Mouse (Mus musculus): ENCODE measurements around the gene Msh4. TPM values are rescaled to one million over a fixed set of nuclear protein-coding genes. Genes with fewer than 3 reads are reported as not detected.

Gene Msh4
- total and polyA plus RNA-seq, 3 experiments, result 0.14 to 0.42 (median 0.16) TPM

GRCm38 (mm10) chr3:153905251-153906135 lies 445 bp downstream of the Msh4 start:
- no peaks in the 10 kb centered on the region for H3K9me3 ChIP-seq (replicated peaks; ENCODE audit: low read length)
- H3K79me2 ChIP-seq (replicated peaks; ENCODE audit: control insufficient read depth, extremely low read depth, insufficient read depth, poor library complexity, severe bottlenecking), result peaks cover 32% of the 10 kb centered on the region
- DNase-seq (ENCODE audit: extremely low read depth), result peak; percentile 55
- no peaks in the 10 kb centered on the region for H3K27me3 ChIP-seq (replicated peaks)
- dilution Hi-C loops (cut with MboI; ENCODE audit: extremely low pct_ligation_motif_present, extremely low pct_unique_long_range_greater_than_20kb, low sequenced_read_pairs) (no loop called here), in situ Hi-C loops (cut with MboI; ENCODE audit: low pct_ligation_motif_present, low pct_unique_long_range_greater_than_20kb, low sequenced_read_pairs) (no loop called here)
- H3K4me2 ChIP-seq (ENCODE audit: insufficient read depth, low read depth, poor library complexity, severe bottlenecking), result no peak overlapping the region
- no peak overlapping the region for H3K27ac ChIP-seq (ENCODE audit: insufficient read depth, low read depth)
- H3K4me3 ChIP-seq (replicated peaks in 1 of 3; ENCODE audit: low read depth in 2 of 3, low read length in 2 of 3, poor library complexity in 1 of 3), result no peak overlapping the region
- peaks cover 4 to 41% of the 10 kb centered on the region in 2 experiments for H3K4me1 ChIP-seq (ENCODE audit: control insufficient read depth in 1 of 2, insufficient read depth in 2 of 2)
- peaks cover 58 to 77% of the 10 kb centered on the region in 2 experiments for H3K36me3 ChIP-seq (replicated peaks in 1 of 2; ENCODE audit: control insufficient read depth in 1 of 2, insufficient read depth in 1 of 2, low read length in 1 of 2)
- H3K9ac ChIP-seq (ENCODE audit: insufficient read depth, low read depth), result no peak overlapping the region
- TF ChIP-seq TCF12 (IDR thresholded peaks at IDR 0.05; ENCODE audit: low read depth, low read length), result no peak
- peak; percentile 68 for TF ChIP-seq ZMIZ1 (IDR thresholded peaks at IDR 0.05; ENCODE audit: low read depth, low read length)
- TF ChIP-seq JUND (conservative IDR thresholded peaks at IDR 0.05; ENCODE audit: low read depth, low read length), result no peak
- TF ChIP-seq IRF4 (IDR thresholded peaks at IDR 0.05; ENCODE audit: low read depth, low read length), result 0 out of 2 replicates have a peak, but pooled peaks have one; percentile 16
- peak; percentile 44; the same call in 1 of the 2 replicates for TF ChIP-seq BHLHE40 (IDR thresholded peaks at IDR 0.05; ENCODE audit: low read depth, low read length)
- TF ChIP-seq RCOR1 (conservative IDR thresholded peaks at IDR 0.05; ENCODE audit: low read depth, low read length), result no peak
- 0 out of 2 replicates have a peak, but pooled peaks have one; percentile 29 for TF ChIP-seq SIN3A (IDR thresholded peaks at IDR 0.05; ENCODE audit: low read length)
- TF ChIP-seq MAX (IDR thresholded peaks at IDR 0.05; ENCODE audit: low read length), result 0 out of 2 replicates have a peak, but pooled peaks have one; percentile 17
- TF ChIP-seq CHD1 (IDR thresholded peaks at IDR 0.05; ENCODE audit: low read depth, low read length), result peak; percentile 50; the same call in 1 of the 2 replicates
- TF ChIP-seq NELFE (IDR thresholded peaks at IDR 0.05; ENCODE audit: low read depth, low read length), result peak; percentile 49; the same call in 1 of the 2 replicates

- Histone ChIP-seq H3K4me1 (ENCODE audit: control insufficient read depth in 1 of 2, insufficient read depth in 2 of 2) (peaks cover 3 to 41% of the 10 kb centered on the region in 2 experiments), H3K9me3 (replicated peaks; ENCODE audit: low read length) (no peaks in the 10 kb centered on the region), H3K4me2 (ENCODE audit: insufficient read depth, low read depth, poor library complexity, severe bottlenecking) (no peak overlapping the region), H3K9ac (ENCODE audit: insufficient read depth, low read depth) (no peak overlapping the region), H3K36me3 (replicated peaks in 1 of 2; ENCODE audit: control insufficient read depth in 1 of 2, insufficient read depth in 1 of 2, low read length in 1 of 2) (peaks cover 52 to 71% of the 10 kb centered on the region in 2 experiments), H3K79me2 (replicated peaks; ENCODE audit: control insufficient read depth, extremely low read depth, insufficient read depth, poor library complexity, severe bottlenecking) (peaks cover 23% of the 10 kb centered on the region), H3K4me3 (replicated peaks in 1 of 3; ENCODE audit: low read depth in 2 of 3, low read length in 2 of 3, poor library complexity in 1 of 3) (no peak overlapping the region), H3K27ac (ENCODE audit: insufficient read depth, low read depth) (no peak overlapping the region), H3K27me3 (replicated peaks) (no peaks in the 10 kb centered on the region)
- in situ Hi-C loops (cut with MboI; ENCODE audit: low pct_ligation_motif_present, low pct_unique_long_range_greater_than_20kb, low sequenced_read_pairs) (no loop called here), dilution Hi-C loops (cut with MboI; ENCODE audit: extremely low pct_ligation_motif_present, extremely low pct_unique_long_range_greater_than_20kb, low sequenced_read_pairs) (no loop called here)
- peak; percentile 89 for DNase-seq (ENCODE audit: extremely low read depth)
- peak; percentile 42 for TF ChIP-seq SMC3 (IDR thresholded peaks at IDR 0.05; ENCODE audit: low read depth, low read length)
- TF ChIP-seq MXI1 (IDR thresholded peaks at IDR 0.05; ENCODE audit: low read depth, low read length), result 0 out of 2 replicates have a peak, but pooled peaks have one; percentile 39
- peak; percentile 39; the same call in 1 of the 2 replicates for TF ChIP-seq TCF12 (IDR thresholded peaks at IDR 0.05; ENCODE audit: low read depth, low read length)
- TF ChIP-seq MYC (IDR thresholded peaks at IDR 0.05; ENCODE audit: low read depth, low read length), result peak; percentile 68; the same call in 1 of the 2 replicates
- no peak for TF ChIP-seq SIN3A (IDR thresholded peaks at IDR 0.05; ENCODE audit: low read length)
- TF ChIP-seq USF1 (IDR thresholded peaks at IDR 0.05; ENCODE audit: low read depth, low read length), result no peak
- TF ChIP-seq JUN (IDR thresholded peaks at IDR 0.05; ENCODE audit: insufficient read depth, low read depth, low read length), result no peak
- TF ChIP-seq USF2 (conservative IDR thresholded peaks at IDR 0.05; ENCODE audit: low read depth, low read length), result no peak; the same call in 1 of the 2 replicates
- TF ChIP-seq ZMIZ1 (IDR thresholded peaks at IDR 0.05; ENCODE audit: low read depth, low read length), result 0 out of 2 replicates have a peak, but pooled peaks have one; percentile 25
- no peak for TF ChIP-seq ZKSCAN1 (IDR thresholded peaks at IDR 0.05; ENCODE audit: borderline replicate concordance, low read depth, low read length)
- TF ChIP-seq E2F4 (IDR thresholded peaks at IDR 0.05; ENCODE audit: insufficient replicate concordance, low read depth, low read length), result no peak
- TF ChIP-seq MAX (IDR thresholded peaks at IDR 0.05; ENCODE audit: low read length), result peak; percentile 54; the same call in 1 of the 2 replicates
- TF ChIP-seq ELF1 (IDR thresholded peaks at IDR 0.05; ENCODE audit: low read depth, low read length), result peak; percentile 38; the same call in 1 of the 2 replicates
- TF ChIP-seq ETS1 (conservative IDR thresholded peaks at IDR 0.05; ENCODE audit: low read depth, low read length), result no peak
- no peak for TF ChIP-seq JUND (conservative IDR thresholded peaks at IDR 0.05; ENCODE audit: low read depth, low read length)
- no peak for TF ChIP-seq NELFE (IDR thresholded peaks at IDR 0.05; ENCODE audit: low read depth, low read length)
- TF ChIP-seq MEF2A (IDR thresholded peaks at IDR 0.05; ENCODE audit: borderline replicate concordance, low read depth, low read length), result peak; percentile 37; the same call in 1 of the 2 replicates
- TF ChIP-seq GABPA (IDR thresholded peaks at IDR 0.05; ENCODE audit: insufficient replicate concordance, low read depth, low read length), result no peak
- no peak for TF ChIP-seq EP300 (IDR thresholded peaks at IDR 0.05; ENCODE audit: low read length)
- no peak for TF ChIP-seq NRF1 (IDR thresholded peaks at IDR 0.05; ENCODE audit: low read depth, low read length)
- TF ChIP-seq CHD1 (IDR thresholded peaks at IDR 0.05; ENCODE audit: low read depth, low read length), result no peak
- TF ChIP-seq UBTF (IDR thresholded peaks at IDR 0.05; ENCODE audit: low read depth, low read length), result no peak
- no peak for TF ChIP-seq KAT2A (IDR thresholded peaks at IDR 0.05; ENCODE audit: insufficient replicate concordance, low read length)
- peak; percentile 82 for TF ChIP-seq POLR2AphosphoS2 (IDR thresholded peaks at IDR 0.05; ENCODE audit: low read depth, low read length)
Measured at GRCm38 (mm10) chr3:153904586-153904985, 1.4 kb downstream of the Msh4 start.
